Mouse (Mus musculus) spleen, postnatal 36 days (tissue): Measurements from ENCODE around the gene Mxi1.

Experiments
- DNase-seq, 2 experiments: peaks; one replicate each; pipeline ENCODE4 v3.0.0; 2022; ENCODE audit warnings: low spot score in 2 of 2, mixed read lengths in 1 of 2

The Mxi1 gene

DNA sequence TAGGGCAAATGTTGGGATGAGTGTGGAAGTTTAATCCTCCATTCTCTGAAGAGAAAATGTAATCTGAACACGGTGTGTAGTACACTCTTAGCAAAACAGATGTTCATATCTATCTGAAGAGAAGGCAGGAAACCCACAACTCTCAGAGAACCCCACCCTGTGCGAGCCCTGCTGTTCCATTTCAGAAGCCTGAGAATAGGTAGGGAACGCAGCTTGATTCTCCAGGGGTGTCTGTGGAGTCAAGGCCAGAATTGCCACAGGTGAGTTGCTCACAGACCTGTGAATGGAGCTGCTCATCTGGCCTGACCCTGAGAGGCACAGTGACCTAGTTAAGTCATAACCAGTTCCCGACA, 10.5 kb upstream of the Mxi1 start:
- DNase-seq, result no peak

DNA sequence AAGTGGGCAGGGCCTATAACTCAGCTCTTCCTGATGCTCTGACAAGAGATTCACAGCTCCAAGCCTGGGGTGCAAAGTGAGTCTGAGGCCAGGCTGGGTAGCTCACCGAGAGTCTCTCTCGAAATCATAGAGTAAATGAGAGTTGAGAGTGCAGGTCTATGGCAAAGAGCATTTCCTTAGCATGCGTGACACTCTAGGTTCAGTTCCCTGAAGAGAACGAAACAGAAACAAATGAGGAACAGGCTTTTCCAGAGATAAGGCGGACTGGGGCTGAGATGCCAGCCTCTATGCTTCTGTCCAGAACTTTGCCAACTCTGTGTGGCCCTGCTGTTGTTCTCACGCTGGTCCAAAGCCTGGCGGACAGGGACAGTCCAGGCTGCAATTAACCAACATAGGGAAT, 6.9 kb upstream of the Mxi1 start:
- no peak for DNase-seq

DNA sequence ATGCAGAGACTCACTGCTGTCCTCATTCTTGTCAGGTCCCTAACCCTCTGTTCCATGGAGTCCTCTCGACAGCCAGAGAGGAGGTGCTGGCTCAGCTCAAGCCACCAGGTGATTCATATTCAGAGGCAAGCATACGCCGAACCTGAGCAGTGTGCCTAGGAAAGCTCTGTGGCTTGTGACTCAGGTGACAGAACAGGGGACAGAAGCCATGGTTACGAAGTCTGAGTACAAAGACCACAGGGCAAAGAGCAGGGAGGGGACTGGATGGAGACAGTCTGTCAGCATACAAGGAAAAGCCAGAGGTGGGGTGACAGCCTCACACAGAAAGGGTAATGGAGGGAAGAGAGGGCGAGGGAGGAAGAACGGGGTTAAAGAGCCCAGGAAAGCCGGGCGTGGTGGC, 4.7 kb upstream of the Mxi1 start:
- DNase-seq, result no peak

DNA sequence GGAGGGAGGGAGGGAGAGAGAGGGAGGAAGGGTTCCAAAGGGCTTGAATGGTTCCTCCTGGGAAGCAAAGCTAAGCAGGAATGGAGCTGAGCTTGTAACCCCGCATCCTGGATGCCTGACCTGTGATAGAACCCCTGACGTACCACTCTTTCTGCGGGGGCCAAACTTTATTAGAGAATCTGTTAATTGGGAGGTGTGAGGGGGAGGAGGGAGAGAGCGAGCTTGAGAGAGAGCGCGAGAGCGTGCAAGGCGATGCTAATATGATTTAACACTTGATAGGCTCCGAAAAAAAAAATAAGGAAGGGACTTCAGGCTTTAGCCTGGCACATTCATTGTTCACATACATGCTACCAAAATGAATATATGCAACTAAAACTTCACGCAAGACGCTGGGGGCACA, 3.6 kb upstream of the Mxi1 start:
- DNase-seq, result no peak

DNA sequence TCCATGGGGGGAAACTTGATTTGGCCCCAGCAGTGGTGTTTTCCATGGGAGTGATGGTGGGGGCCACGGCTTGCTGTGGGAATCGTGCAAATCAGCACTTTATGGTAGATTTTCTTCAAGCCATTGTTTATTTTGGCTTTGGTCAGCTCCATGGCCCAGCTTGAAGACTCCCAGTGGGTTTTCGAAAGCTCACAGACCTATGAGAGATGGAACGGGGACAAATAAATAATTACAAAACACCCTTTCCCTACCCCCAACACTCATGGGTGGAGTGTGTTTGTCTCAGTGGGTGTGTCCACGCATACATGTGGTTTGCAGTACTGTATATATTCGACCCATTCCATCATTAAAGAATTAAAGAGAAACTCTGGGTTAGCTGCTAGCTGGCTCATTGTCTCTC, 3.1 kb upstream of the Mxi1 start:
- DNase-seq, result no peak

DNA sequence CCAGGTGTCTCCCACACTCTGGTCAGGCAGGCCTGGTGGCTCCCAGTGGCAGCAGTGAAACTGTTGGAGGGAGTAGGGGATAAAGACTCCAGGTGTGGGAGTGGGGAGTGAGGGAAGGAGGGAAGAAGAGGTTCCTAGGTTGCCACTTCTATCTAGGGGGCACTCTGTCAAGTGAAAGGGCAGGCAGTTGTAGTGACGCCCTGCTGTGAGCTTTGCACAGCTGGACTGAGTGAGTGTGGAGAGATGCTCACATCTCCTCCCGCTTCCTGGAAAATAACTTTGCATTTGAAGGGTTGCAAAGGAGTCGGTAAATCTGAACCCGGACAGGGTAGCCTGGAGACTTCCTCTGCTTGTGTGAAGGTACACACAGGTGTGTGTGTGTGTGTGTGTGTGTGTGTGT, 687 bp upstream of the Mxi1 start:
- no peak for DNase-seq

DNA sequence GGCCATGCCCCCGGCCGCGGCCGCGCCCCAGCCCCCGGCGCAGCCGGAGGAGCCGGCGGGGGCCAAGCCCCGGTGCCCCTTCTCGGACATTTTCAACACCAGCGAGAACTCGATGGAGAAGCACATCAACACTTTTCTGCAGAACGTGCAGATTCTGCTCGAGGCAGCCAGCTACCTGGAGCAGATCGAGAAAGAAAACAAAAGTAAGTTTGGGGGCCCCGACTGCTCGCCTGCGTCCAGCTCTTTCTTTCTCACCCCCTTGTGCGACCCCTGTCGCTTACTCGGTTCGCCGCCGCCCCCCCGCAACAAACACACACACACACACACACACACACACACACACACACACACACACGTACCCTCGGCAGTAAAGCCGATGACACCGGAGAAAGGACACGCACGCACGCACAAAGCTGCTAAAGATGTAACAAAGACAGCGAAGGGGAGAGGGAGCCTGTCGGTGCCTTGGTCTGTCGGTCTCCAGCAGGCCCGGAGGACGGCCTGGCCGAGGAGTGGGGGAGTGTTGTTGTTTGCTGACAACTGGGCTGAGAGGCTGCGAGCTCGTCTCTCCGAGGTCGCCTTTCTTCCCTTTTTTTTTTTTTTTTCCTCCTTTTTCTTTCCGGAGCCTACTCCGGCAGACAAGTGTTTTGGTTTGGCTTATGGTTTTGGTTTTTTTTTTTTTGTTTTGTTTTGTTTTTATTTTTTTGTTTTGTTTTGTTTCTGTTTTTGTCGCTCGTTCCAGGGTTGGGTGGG, 629 bp downstream of the Mxi1 start:
- DNase-seq, result peak; percentile 41 to 52

DNA sequence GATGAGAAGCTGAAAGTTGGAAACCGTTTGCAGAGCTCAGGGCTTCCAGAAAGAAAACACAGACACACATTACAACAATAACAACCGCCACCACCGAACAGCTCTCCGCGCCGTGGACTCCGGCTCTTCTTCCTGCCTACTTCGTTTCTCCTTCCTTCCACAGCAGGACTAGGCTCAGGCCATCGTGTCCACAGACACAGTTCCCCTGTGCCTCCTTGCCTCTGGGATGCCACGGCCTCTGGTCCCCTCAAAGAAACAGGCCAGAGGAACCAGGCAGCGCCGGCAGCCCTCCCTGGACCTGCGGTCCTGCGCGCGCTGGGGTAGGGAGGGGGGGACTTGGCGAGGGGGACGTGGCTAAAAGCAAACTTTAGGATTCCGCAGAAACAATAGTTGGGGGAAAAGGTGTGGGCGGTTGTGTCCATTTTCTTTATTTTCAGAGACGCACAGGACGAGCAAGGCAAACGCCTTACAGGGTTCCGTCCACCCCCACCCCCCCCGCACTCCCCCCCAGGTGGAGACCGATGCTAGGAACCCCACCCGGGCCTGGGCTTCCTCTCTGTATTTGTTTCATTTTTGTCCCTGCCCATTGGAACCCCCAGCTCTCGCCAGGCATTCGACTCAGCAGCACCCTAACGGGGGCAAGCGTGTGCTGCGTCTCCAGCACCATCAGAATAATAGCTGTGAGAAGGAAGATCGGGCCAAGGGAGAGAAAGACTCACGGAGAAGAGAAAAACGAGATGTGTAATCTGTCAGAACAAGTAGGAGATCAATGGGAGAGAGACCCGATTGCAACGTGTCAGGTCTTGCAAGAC, 1.4 kb downstream of the Mxi1 start:
- DNase-seq, result peak; percentile 24 to 47

DNA sequence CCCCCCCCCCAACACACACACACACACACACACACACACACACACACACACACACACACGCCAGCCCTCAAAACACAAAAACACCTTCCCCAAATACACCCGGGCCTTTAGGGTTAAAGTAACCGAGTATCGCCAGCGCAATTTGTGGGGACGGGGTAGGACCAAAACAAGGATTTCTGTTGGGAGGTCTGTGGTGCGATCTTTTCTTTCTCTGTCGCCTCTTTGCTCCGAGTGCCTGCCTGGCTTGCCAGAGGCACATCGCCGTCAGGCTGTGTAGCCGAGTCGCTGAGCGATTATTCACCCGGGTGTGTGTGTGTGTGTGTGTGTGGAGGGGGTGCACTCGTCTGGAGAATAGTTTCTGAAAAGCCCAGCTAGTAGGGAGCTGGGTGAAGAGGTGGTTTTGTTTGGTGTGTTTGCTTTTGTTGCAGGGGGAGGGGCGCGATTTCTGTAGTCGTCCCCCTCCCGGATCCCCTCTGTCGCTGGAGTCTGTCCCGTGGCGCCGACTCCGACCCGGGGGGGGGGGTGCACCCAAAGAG, 2.1 kb downstream of the Mxi1 start:
- DNase-seq, result peak; percentile 26 to 35

DNA sequence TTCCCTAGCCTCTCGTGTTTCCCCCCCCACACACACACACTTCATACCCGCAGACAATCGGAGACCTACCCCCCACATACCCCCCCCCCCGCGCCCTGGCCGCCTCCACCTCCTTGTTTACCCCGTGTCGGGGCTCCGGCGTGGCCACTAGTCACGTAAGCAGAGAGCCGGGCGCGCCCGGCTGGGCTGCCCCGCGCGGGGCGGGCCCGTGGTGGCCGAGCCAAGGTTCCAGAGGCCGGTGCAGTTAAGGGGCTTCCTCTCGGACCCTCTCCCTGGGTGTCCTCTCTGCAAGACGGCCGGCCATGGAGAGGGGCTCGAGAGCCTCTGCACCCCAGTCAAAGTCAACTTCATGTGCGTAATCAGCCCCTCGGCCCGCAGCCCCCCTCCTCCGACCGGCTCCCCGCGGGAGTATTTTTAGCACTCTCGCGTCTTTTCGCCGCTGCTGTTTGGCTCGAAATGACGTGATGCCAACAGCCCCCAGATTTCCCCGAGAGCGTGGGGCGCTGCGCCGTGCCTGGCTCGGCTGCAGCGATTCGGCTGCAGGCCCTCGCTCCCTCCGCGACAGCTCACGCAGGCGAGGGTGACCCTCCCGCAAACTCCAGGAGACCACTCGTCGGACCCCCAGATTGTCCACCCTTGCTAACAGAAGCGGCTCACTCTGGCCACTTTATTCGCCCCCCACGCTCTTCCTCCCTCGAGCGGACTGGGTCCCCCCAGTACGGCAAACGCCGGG, 2.8 kb downstream of the Mxi1 start:
- DNase-seq, result peak; percentile 42 to 50

DNA sequence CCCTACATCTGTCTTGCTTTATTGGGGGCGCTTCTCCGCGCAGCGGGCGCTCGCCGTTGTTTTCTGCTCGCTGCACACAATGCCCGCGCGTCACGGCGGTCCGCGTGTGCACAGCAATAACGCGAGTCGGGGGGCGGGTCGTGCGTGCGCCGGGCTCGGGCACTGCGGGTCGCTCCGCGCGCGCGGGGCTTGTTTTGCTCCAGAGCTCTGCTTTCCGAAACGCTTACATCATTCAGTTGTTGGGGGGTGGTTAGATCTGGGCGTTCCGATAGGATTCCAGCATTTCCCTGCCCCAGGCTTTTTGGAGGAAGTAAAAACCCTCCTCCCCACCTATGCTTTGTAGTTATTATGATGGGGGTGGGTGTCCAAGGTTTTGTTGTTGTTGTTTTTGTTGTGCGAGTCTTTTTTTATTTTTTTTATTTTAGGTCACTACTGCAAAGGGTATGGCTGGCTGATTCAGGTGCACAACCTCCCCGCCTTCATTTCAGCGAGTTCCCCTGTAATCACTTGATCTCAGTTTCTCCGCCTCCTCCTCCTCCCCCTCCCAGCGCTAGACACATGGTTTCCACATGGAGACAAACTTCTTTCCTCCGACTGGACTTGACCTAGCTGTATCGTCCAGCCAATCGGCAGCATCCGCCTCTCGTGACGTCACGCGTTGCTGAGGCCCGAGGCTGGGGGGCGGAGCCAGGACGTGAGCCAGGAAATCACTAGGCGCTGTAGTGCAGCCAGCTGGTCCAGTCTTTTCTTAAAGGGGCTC, 3.5 kb downstream of the Mxi1 start:
- peak; percentile 96 for DNase-seq

DNA sequence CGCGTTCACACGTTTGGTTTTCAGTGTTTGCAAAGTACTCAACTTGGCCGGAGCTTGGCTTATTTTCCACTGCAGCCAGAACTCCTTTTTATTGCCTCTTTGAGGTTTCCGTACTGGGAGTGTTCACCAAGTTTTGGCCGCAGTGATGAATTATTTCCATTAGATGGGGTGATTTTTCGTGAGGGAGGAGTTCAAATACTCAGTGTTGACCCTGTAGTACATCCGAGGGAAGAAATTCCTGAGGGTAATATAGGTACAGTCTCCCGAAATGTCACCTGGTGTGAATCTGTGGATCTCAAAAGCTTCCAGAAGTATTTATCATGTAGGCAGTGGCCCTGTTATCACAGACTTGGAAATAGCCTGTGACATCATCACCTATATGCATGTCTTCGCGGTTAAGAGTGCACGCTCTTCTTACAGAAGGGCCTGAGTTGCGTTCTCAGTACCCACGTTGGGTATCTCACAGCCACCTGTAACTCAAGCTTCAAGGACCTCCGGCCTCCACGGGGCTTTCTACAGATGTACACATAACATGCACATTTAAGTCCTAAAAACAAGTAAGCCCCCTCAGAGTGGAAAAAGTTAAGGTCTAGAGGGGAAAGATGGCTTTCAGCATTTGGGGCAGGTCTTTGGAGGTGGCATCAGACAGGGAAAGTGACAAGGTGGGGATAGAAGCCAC, 4.4 kb downstream of the Mxi1 start:
- no peak for DNase-seq

DNA sequence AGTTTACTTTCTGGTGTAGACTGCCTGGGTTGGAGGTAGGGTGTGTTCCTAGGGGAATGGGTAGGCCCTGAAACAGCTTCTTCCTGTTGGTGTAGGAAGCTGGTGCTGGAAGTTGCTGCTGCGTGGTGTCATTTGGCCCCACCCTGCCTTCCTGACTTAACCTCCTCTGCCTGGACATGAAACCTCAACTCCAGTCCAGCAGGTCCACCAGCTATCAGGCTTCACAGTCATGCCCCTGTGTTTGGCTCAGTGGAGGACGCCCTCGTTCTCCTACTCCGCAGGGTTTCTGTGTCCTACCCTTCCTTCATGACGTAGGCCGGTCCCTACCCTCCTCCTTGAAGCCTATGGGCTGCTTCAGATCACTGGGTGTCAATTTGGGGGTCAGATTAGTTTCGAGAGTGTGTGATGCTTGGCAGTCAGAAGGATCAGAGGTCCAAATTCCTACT, 4.9 kb downstream of the Mxi1 start:
- no peak for DNase-seq

DNA sequence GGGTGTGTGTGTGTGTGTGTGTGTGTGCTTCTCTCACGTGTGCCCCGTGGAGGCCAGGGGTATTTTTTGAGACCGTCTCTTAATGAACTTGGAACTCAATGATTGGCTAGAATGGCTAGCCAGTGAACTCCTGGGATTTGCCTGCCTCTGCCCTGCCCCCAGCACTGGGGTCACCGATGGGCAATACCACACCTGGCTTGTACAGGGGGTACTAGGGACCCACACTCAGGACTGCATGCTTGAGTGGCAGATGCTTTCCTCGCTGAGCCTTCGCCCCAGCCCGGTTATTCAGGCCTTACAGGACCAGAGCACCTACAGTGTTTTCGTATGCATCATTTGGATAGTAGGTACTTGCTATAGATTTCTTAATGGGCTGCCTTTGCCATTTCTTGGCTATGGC, 5.8 kb downstream of the Mxi1 start:
- DNase-seq, result no peak

DNA sequence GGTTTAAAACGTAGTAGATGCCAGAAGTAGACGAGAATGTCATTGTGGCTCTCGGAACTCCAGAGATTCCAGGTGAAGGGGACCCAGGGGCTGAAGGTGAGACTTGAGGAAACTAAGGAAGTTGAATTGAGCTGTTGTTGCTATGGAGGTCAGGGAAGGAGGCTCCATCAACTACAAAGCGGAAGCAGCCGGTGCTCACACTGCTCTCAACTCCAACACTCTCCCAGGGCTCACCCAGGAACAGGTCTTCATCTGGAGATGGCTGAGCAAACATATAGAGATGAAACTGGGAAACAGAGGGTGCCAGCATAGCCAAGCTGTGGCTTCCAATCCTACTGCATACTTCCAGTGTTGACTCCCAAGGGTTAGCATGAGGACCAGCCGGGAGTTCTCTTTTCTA, 6.6 kb downstream of the Mxi1 start:
- no peak for DNase-seq

DNA sequence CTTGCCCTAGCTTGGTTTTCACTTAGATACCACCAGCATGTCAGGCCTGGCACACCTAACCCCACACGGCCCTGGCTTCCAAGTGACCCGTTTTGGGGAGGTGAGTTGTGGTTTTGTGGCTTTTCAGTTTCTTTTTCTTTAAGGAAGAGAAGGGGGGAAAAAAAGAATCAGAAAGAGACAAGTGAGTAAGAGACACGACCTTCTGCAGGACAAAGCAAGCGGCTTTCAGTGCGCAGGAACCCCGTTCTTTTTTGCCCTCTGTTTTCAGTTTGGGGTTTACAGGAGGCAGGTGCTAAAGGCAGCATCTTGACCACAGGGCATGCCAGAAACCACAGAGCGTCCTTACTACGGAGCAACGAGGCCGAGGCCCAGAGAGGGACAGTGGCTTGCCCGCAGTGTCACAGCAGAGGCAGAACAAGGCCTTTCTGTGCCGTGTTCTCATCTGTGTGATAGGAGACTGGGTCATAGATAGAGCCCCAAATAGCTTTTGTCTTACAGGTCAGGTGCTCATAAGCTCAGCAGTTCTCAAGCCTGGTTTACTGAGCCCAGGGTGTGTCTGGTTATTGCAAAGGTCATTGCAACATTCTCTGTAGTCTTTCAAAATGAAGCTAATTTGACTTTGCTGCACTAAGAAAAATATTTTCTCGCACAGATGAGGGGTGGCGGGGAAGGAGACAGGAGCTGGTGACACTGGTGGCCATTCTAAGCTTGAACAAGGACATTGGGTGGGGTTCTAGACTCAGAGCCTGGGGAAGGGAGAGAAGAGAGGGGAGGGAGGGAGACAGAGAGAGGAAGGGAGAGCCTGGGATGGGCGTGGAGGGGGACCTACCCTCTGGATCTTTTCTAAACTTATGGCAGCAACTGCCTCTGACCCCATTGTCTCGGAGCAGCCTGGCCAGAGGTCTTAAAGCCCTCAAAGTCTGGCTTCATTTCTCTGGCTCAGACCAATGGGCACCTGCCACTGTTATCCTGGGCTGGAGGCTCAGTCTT, 8.1 kb downstream of the Mxi1 start:
- no peak for DNase-seq

DNA sequence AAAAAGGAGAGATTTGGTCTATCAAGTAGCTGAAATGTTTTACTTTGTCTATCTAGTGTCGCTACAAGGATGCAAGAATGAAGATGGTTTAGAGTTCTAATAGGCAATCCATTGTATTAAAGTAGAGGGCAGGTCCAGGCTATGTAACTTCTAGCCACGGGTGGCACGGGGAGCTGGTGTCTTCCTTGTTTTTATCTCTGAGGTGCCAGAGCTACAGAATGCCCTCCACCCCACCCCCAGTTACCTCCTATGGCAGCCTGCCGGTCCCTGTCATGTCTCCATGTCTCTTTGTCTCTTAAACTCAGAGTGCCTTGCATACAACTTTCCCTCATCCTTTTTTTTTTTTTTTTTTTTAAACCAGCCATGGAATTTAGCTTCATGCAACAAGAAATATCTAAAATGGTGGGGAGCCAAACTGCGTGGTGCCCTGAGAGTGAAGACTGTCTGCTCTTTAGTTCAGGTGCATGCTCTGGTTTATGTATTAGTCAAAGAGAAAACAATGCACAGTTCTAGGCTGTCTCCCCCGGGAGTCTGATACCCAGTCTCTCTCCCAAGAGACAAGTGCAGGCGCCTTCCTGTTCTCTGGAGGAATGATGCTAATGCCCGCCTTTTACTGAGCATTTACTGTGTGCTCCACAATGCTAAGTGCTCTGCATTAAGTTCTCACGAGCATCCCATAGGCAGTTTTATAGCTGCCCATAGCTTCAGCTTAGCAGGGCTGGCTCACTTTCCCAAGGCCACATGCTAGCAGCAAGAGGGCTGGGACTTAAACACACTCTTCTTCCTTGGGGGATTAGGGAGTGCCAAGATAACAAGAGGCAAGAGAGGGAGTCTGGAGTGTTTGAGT, 10.2 kb downstream of the Mxi1 start:
- no peak for DNase-seq

DNA sequence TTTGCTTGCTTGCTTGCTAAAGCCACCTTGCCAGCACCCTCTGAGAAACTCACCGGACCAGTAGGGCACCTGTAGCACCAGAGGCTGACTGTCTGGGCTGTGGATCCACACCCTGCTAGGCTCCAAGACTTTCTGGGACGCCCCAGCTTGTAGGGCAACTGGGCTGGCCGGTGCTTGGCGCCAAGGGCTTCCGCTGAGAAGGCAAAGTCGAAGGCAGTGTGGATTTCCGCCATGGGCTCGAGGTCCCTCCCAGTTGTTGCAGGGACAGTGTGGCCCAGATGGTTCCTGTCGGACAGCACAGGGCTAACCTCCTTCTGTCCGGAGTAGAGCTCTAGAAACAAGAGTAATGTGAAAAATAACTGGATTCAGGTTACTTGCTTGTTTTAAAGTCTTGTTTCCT, 11.0 kb downstream of the Mxi1 start:
- DNase-seq, result no peak
